Mouse (Mus musculus): Measurements from ENCODE around the gene Fgd6. TPM values are rescaled to one million over a fixed set of nuclear protein-coding genes. Genes with fewer than 3 reads are reported as not detected.

Gene Fgd6
- total RNA-seq, 2 experiments from 2014 or later, result 1.1 to 1.4 TPM

- no peak for ATAC-seq (ENCODE audit: poor library complexity, severe bottlenecking)
These were observed 135.8 kb downstream of the Fgd6 start for GRCm38 (mm10) chr10:94171440-94172130.

- no peak for ATAC-seq (ENCODE audit: poor library complexity, severe bottlenecking)
These were observed 136.3 kb downstream of the Fgd6 start for GRCm38 (mm10) chr10:94172137-94172536.

- no peak for ATAC-seq (ENCODE audit: poor library complexity, severe bottlenecking)
These were observed 136.9 kb downstream of the Fgd6 start for GRCm38 (mm10) chr10:94172706-94173105.

- ATAC-seq (ENCODE audit: poor library complexity, severe bottlenecking), result no peak
These were observed 138.9 kb downstream of the Fgd6 start for GRCm38 (mm10) chr10:94174652-94175051.

- no peak for ATAC-seq (ENCODE audit: poor library complexity, severe bottlenecking)
These were observed 147.4 kb downstream of the Fgd6 start for GRCm38 (mm10) chr10:94183199-94183598.

Other genes starting within 250 kb of the Fgd6 start
- 0.09 TPM in 1 of 2 replicates, not detected in the other for gene Usp44, start 204.4 kb upstream of the Fgd6 start, total RNA-seq (2015)
- gene Usp44, start 204.4 kb upstream of the Fgd6 start, total RNA-seq (2017), result 0.41 TPM in 1 of 2 replicates, not detected in the other
- gene Metap2, start 138.9 kb upstream of the Fgd6 start, total RNA-seq (2015), result 158 and 172 TPM in 2 replicates
- 132 and 146 TPM in 2 replicates for gene Metap2, start 138.9 kb upstream of the Fgd6 start, total RNA-seq (2017)
- 3.8 and 5.0 TPM in 2 replicates for gene Vezt, start 184 bp upstream of the Fgd6 start, total RNA-seq (2015)
- 6.6 and 7.7 TPM in 2 replicates for gene Vezt, start 184 bp upstream of the Fgd6 start, total RNA-seq (2017)
- gene Nr2c1, start 112.0 kb downstream of the Fgd6 start, total RNA-seq (2015), result 9.8 and 10.6 TPM in 2 replicates
- 3.5 and 3.9 TPM in 2 replicates for gene Nr2c1, start 112.0 kb downstream of the Fgd6 start, total RNA-seq (2017)
- gene Ndufa12, start 162.7 kb downstream of the Fgd6 start, total RNA-seq (2015), result 57.3 and 61.5 TPM in 2 replicates
- 166 and 181 TPM in 2 replicates for gene Ndufa12, start 162.7 kb downstream of the Fgd6 start, total RNA-seq (2017)